ENCODE assay signal across 8 mouse cellular contexts in genomic region chr15:85205792-85206702, GRCm38 (mm10). TPM values are rescaled to one million over a fixed set of nuclear protein-coding genes. Genes with fewer than 3 reads are reported as not detected.
DNase-seq lines count a peak whose midpoint lies in the region; ATAC-seq and TF ChIP-seq lines count a peak whose summit lies in the region.

Gene Fbln1, plus strand, starts transcription at chr15:85205949.

- peak; percentile 75 for DNase-seq in Muller cell, postnatal 12 days (ENCODE audit: inconsistent ontology term)
- peak; percentile 26 to 56 for DNase-seq in cerebellum, postnatal 25 days
- DNase-seq in gastrocnemius, adult 2 months, result peak; percentile 81
- peak; percentile 66 for DNase-seq in hindbrain, embryonic 14.5 days (ENCODE audit: low spot score)
- DNase-seq in layer of hippocampus, postnatal 36 days, result peak; percentile 63 to 69
- DNase-seq in lung, postnatal 0 days (ENCODE audit: low spot score), result peak; percentile 84
- peak; percentile 39 for DNase-seq in retina, postnatal 7 days (ENCODE audit: low read depth, low spot score)
- peak; percentile 77 to 85 for DNase-seq in urinary bladder, postnatal 4 days (ENCODE audit: low spot score in 2 of 2)

- peak within 1 kb of the TSS; percentile 73 for H3K4me3 ChIP-seq in gastrocnemius, adult 2 months
- peak within 1 kb of the TSS; percentile 47 for H3K4me3 ChIP-seq in hindbrain, embryonic 14.5 days (replicated peaks; ENCODE audit: low read length)
- peak within 1 kb of the TSS; percentile 44 for H3K4me3 ChIP-seq in lung, postnatal 0 days (ENCODE audit: low read depth, low read length)

- 2% methylated on average over 62 of the region's 64 CpGs for WGBS in hindbrain, embryonic 14.5 days
- under 1% methylated on average over 55 of the region's 64 CpGs for WGBS in lung, postnatal 0 days

- peaks cover 22% of the 10 kb centered on the region for H3K4me1 ChIP-seq in hindbrain, embryonic 14.5 days (replicated peaks; ENCODE audit: control insufficient read depth, insufficient read depth, low read length)
- H3K4me1 ChIP-seq in lung, postnatal 0 days (ENCODE audit: insufficient read depth, low read depth, low read length), result no peaks in the 10 kb centered on the region

- H3K4me2 ChIP-seq in hindbrain, embryonic 14.5 days (replicated peaks), result peak within 1 kb of the TSS; percentile 90
- H3K4me2 ChIP-seq in lung, postnatal 0 days (replicated peaks; ENCODE audit: low read depth, low read length), result peak within 1 kb of the TSS; percentile 85

- H3K27ac ChIP-seq in gastrocnemius, adult 2 months, result peak within 1 kb of the TSS; percentile 40
- 0 out of 2 replicates have a peak within 1 kb of the TSS, but pooled peaks have one; percentile 56 for H3K27ac ChIP-seq in hindbrain, embryonic 14.5 days
- 0 out of 2 replicates have a peak within 1 kb of the TSS, but pooled peaks have one; percentile 38 for H3K27ac ChIP-seq in lung, postnatal 0 days (ENCODE audit: low read length)

- H3K36me3 ChIP-seq in hindbrain, embryonic 14.5 days (replicated peaks; ENCODE audit: control insufficient read depth, insufficient read depth), result no peaks in the 10 kb centered on the region
- no peaks in the 10 kb centered on the region for H3K36me3 ChIP-seq in lung, postnatal 0 days (ENCODE audit: insufficient read depth, low read length)

- peak within 1 kb of the TSS; percentile 59 for H3K9ac ChIP-seq in hindbrain, embryonic 14.5 days
- H3K9ac ChIP-seq in lung, postnatal 0 days (replicated peaks; ENCODE audit: low read depth), result 0 out of 2 replicates have a peak within 1 kb of the TSS, but pooled peaks have one; percentile 12

- ATAC-seq in hindbrain, embryonic 14.5 days (ENCODE audit: low FRiP score), result peak; percentile 51; the same call in 1 of the 2 replicates
- peak; percentile 80 for ATAC-seq in lung, postnatal 0 days

- no peak for TF ChIP-seq EP300 in lung, postnatal 0 days (IDR thresholded peaks at IDR 0.05)

- no peaks in the 10 kb centered on the region for H3K27me3 ChIP-seq in hindbrain, embryonic 14.5 days (ENCODE audit: control insufficient read depth, insufficient read depth, low read length)
- no peaks in the 10 kb centered on the region for H3K27me3 ChIP-seq in lung, postnatal 0 days (replicated peaks; ENCODE audit: insufficient read depth, low read length)

- no peak for TF ChIP-seq CTCF in gastrocnemius, adult 2 months (IDR thresholded peaks at IDR 0.05)
- TF ChIP-seq CTCF in lung, postnatal 0 days (IDR thresholded peaks at IDR 0.05), result peak; percentile 8; the same call in 1 of the 2 replicates

- intact Hi-C loops in gastrocnemius, adult 2 months (cut with DNase I), result no loop called here

- no peaks in the 10 kb centered on the region for H3K9me3 ChIP-seq in hindbrain, embryonic 14.5 days (ENCODE audit: control insufficient read depth, low read length)
- no peaks in the 10 kb centered on the region for H3K9me3 ChIP-seq in lung, postnatal 0 days (ENCODE audit: low read length)

RNA-seq across cellular contexts. Expression of gene Fbln1, which starts in this region (rescaled TPM):
- total RNA-seq in gastrocnemius, adult 2 months (2021), result 10 to 100 TPM in 1 of 2 experiments, 1 to 10 TPM in 1; 6.5 to 20.9 TPM
- 51.0 and 54.2 TPM in 2 replicates for polyA plus RNA-seq in hindbrain, embryonic 14.5 days (2014; fragmentation: Nextera tagmentation; extraction: Ambion mirVana)
- total RNA-seq in layer of hippocampus, postnatal 36 days (2021), result 10 to 100 TPM in 1 of 2 experiments, 1 to 10 TPM in 1; 9.7 to 16.6 TPM
- 45.7 and 51.2 TPM in 2 replicates for polyA plus RNA-seq in lung, postnatal 0 days (2015; fragmentation: Nextera tagmentation; extraction: Ambion mirVana)

Comparison
In these comparisons a context has a peak if more than half of its experiments do, and no peak if none do; other contexts are left out.
1. Peak in every context shown above with its lines: DNase-seq, ATAC-seq, H3K4me3 ChIP-seq and H3K27ac ChIP-seq.